Mouse (Mus musculus) cerebellum, postnatal 36 days (tissue): ENCODE results near the gene Il1rapl2.

ENCODE experiments used
- DNase-seq, 2 experiments: peaks; one replicate each; pipeline ENCODE4 v3.0.0; 2021 to 2022; ENCODE audit warnings: mixed read lengths in 2 of 2

The Il1rapl2 gene

DNA sequence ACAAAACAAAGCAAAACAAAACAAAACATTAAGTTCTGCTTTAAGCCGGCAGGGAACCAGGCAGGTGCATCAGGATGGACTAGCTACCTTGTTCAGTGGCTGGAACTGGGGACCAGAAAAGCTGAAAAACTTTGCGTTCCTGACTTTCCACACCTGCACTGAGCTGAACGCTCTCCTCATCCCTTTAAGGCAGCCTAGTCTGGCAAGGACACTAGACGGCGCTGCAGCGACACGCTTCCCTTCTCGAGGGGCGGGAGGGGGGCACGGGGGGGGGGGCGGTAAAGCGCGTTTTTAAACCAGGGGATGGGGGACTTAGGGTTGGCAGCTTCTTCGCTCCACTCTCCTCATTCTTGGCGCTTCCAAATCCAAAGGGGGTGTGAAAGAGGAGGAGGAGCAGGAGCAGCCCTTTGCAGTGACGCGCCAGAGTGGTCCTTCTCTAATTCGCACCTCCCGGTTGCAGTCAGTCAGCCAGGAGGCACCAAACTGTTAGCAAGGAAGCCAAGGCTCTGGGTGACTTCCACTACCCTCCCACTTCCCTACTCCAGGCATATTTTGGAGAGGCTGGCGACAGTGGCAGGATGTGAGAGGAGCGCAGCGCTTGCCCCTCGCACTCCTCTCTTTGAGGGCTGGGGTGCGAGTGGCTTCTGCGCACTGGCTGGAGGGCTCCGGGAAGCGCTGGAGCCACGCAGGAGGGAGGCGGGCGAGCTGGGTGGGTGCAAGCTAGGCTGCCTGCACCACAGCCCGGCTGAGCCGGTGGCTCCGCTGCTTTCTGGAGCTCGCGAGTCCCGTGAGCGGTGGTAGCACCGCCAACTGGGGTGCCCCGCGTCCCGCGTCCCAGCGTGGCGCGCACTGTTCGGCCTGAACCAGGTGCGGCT is at the start of gene Il1rapl2:
Gene Il1rapl2, plus strand, starts transcription at position 288 of the 875 bp plus-strand sequence.
- DNase-seq: peak in 1 of 2 experiments; percentile 11

DNA sequence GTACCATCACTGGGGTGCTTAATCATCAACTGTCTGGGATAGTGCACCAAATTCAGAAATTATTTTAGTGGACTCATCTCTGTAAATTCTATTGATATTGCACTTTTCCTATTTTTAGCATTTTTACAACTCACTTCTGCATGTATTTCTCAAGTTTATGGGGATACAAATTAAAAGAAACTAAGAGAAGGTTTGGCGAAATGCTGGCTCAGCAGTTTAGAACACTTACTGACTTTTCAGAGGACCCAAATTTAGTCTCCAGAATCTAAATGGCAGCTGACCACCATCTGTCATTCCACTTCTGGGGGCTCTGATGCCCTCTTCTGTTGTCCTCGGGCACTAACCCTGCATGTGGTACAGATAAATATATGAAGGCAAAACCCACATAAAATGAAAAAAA is 22.1 kb upstream of the Il1rapl2 start:
- no peak for DNase-seq

DNA sequence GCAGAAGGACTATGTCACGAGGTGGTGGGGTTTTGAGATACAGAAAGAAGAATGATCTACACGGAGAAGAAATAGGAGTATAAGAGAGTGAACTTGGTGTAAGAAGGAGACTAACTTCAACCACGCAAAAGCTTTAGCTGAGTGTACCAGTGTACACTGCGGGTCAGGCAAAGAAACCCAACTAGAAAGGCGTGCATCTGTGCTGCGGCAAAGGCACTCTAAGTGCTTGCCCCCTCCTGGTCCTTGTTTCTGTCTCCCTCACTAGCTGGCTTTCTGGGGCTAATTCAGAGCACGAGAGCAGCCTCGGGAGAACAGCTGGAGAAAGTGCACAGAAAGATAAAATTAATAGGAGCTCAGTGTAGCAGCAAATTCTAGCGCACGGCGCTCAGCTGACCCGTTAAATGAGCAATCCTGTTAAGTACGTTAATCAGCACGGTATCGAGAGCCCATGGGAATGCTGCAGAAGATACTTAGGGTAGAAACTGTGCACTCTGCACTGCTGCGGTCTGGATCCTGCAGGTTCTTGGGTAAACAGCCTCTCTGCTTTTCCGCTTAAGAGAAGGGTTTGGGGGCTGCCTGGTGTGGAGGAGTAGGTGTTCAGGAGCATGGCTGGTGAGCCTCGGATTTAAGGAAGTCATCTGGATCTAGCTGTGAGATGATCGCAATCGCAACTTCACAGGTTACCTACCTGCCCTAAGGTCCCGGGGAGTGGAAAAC is 778 bp upstream of the Il1rapl2 start:
- no peak for DNase-seq

DNA sequence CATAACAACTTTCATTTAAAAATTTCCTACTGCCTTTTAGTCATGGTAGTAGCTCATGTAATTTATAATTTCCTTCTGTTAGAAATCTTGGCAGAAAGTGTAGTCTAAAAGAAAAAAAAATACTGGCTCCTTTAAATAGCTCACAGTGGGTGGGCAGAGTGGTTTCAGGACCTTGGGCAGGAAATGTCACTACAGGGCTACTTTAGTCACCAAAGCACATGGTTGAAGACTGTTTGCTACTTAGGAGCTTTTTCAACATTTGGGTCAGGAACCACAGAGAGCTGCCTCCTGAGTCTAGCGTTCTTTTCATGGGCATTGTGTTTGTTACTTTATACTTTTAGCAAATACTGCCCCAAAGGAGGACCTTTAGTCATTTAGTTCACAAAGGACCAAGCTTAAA is 12.2 kb downstream of the Il1rapl2 start:
- DNase-seq: no peak

DNA sequence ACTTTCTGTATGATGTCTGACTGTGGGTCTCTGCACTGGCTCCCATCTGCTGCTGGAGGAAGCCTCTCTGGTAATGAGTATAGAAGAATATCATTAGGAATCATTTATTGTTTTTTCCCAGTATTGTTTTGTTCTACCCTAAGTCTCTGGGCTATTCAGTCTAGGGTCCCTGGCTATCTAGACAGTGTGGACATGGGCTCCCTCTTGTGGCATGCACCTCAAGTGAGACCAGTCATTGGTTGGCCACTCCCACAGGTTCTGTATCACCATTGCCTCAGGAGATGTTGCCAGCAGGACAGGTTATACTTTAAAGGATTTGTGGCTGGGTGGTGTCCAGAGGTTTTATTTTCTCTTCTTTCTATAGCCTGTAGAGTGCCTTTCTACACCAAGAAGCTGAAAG is 50.3 kb downstream of the Il1rapl2 start:
- peak in 1 of 2 experiments; percentile 1 for DNase-seq

DNA sequence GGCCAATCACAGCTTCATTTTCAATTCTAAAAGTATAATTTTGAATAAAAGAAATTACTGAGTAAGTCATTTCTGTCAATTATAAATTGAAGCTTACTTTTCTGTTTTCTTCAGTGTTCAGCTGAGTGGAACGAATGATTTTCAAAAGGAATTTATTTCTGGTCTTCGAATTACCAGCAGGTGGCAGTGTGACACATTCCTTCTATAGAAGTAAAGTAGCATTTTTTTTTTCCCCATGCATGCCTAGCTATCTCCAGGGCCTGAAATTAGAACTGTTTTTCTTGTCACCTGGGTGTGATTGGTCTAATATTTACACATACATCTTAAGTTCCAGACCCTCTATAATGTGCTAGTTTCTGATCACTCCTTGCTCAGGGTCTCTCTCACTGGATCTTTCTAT is 96.6 kb downstream of the Il1rapl2 start:
- peak in 1 of 2 experiments; percentile 2 for DNase-seq

DNA sequence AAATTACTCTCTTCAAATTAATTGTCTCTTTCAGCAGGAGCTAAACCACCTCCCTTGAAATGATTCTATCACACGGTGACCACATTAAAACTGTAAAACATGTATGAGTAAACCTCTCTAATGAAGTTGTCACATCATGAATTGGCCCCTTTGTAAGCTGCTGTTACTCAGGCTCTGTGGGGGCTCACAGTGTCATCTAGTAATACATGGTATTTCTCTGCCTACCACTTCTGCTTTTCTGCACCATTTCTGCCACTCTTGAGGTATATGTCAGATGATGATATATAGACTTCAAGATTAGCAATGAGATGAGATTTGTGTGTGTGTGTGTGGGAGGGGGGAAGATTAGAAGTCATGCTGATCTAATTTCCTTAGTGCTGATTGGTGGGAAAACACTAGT is 117.6 kb downstream of the Il1rapl2 start:
- no peak for DNase-seq

DNA sequence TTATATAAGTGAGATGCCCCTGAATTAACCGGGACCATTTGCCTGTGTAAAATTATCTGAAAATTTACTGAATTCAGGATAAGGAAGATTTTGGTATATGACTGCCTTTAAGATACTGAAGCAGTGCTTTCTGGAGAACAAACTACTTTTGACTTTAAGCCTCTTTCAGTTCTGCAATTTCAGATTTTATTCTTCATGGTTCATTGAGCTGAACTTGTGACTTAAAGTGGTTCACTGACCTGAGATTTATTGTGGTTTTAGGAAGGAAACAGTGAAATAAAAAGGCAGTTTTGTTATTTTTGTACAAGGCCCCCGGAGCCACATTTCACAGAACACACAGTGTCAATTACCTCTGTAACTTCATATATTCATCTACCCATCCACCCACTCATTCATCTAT is 129.6 kb downstream of the Il1rapl2 start:
- no peak for DNase-seq

DNA sequence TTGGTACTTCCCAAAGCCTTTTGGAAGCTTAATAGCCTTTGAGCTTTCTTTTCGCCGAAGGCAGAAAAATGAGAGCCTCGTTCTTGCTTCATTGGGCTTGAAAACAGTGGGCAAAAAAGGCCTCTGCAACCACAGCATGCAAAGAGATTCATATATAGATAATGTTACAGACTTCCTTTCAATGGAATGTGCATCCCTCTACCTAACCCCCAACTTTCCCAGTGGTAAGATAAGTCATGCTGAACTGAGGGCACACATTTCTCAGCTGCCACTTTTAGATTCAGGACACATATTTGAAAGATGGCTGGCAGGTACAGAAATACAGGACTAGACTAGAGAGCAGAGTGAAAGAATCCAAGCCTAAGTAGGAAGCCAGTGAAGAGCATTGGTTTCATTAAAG is 185.1 kb downstream of the Il1rapl2 start:
- DNase-seq: no peak

DNA sequence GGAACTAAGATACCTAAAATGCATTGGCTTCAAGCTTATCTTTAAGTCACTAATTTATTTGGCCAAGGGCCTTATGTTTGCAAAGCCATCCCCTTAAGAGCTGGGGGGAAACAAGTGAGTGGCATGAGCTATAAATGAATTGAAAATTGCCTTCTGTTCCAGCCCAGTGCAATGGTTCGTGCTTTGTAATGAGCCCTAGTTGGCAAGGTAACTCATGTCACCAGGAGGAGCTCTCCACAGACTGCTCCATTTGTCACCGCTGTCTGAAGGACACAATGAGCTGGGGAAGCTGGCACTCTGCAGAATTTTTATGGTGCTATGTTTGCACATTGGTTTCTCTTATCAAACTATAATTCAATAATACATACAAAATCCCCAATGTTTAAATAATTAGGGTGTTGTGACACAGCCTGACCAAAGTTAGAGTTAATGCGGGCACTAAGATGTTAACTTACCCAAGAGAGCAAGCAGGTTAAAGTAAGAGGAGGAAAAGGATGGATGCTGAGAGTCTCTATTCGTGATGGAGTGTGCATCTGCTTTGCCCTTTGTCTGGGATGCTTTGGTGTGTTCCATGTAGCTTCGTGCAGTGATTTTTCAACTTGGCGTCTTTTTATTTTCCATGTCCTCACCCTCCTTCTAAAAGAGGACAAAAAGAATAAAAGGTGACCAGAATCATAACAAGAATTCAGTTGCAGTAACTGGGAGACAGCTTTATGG is 235.2 kb downstream of the Il1rapl2 start:
- no peak for DNase-seq

DNA sequence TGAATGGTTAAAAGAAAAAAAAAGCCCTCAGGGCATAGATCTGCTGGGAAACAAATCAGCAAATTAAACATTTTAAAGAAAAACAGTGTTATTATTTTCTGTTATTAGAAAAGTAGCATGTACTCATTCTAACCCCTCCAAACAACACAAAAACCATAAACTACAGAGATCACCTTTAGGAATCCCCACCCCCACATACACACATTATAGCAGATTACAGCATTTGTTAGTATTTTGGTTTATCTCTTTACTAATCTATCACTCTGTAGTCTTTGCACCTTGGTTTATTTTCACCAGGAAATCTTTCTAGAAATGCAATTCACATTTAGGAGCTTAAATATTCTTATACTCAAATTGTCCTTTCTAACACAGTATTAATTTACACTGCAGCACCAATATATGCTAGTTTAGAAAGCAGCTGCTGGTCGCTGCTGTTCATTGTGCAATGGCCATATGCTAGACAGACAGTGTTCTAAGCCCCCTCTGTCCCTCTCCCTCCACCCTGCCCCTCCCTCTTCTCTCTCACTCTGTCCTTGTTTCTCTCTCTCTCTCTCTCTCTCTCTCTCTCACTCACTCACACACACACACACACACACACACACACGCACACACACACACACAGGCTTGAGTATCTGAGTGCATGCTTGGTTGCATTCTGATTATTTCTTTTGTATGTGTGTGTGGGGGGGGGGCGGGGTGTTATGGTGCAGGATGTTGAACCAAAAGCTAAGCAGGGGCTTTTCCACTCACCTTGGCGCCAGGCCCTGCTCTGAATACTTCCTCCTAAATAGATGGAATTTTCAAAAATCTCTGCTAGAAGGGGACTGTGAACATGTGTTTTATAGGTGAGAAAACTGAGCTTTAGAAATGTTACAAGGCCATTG is 236.1 kb downstream of the Il1rapl2 start:
- no peak for DNase-seq

DNA sequence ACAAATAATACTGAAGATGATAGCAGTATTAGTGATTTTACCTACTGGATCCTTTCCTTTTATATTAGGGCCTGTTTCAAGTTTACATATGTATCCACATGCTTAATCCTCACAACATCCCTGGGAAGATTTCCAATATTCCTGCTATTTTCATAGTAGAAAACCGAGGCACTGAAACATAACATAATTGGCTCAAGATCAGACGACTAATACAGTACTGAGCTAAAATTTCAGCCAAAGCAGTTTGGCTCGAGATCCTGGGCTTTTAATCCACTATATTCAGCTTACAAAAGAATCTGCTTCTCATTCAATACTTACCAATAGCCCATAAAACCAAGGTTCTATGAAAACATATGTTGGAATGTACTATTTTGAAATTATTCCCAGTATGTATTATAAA is 239.1 kb downstream of the Il1rapl2 start:
- DNase-seq: no peak

DNA sequence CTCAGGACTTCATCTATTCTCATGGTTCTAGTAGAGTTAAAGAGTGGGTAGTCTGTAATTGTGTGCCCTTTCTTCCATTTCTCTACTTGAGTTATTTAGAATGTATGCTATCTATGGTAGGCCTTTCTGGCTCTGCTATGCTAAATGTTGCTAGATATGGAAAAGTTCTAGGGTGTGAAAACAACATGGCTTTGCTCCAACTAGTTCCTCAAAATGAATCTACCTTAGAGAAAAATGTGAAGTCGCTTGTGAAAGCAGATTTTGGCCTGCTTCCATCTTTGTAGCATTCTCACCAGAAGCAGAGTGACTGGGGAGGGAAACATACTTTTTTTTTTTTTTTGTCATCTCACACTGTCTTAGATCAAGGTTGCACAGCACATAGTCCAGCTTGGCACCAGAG is 241.7 kb downstream of the Il1rapl2 start:
- no peak for DNase-seq

DNA sequence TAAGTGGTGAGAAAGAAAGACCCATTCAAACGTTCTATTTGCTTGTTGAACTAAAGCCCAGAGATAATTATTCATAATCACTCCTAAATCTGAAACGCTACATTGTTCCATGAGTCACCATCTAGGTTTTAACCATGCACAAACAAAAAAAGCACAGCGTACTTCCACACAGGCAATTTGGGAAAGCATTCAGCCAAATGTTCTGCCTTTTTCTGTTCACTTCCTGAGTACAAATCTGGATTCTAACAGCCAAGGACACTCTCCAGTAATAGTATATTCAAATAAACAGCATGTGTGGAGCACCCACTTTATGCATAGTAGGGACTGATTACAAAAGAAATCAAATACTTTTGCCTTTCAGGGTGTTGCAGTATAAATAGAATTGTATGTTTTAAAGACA is 278.5 kb downstream of the Il1rapl2 start:
- DNase-seq: no peak

DNA sequence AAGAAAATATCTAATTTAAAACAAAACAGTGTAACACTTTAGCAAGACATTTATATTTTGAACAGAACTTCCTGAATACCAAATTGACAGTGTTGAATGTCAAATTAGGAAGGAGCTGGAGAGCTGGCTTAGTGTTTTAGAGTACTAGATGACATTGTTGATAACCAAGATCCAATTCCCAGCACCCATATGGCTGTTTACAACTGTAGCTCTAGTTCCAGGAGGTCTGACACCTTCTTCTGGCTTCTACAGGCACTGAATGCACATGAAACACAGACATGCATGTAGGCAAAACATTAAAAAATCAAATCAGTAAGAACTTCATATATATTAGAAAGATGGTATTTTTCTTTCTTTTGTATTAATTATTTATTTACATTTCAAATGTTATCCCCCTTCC is 353.1 kb downstream of the Il1rapl2 start:
- DNase-seq: no peak

DNA sequence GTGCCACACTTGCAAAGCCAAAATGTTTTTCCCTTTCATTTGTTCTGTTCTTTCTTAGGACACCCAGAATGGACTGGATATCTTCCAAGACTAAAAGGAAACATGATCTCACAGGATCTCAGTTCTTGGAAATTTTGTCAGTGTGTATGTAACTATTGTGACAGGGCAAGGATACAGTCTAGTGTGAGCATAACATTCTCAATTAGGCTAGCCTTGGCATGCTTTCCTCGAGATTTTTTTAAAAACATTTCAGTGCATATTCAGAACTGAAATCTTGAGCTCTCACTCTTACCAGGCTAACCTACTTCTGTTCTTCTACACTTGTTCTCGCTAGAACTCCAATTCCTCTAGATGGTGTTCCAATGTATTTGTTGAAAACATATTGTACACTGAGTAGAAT is 356.4 kb downstream of the Il1rapl2 start:
- DNase-seq: no peak

DNA sequence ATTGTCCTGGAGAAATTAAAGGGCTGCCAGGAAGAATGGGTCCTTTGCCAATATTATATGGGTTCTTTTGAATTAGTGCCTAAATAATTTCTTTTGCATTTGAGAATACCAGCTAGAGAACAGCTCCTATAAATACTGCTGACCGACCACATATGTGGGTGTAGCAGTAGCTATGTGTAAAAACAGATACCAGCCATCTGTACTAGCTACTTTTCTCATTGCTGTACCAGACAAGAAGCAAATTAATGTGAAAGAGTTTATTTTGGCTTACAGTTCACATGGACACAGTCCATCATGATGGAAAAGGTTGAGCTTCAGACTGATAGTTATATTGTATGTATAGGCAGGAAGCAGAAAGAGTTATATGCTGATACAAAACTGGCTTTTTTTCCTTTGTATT is 377.3 kb downstream of the Il1rapl2 start:
- DNase-seq: no peak

DNA sequence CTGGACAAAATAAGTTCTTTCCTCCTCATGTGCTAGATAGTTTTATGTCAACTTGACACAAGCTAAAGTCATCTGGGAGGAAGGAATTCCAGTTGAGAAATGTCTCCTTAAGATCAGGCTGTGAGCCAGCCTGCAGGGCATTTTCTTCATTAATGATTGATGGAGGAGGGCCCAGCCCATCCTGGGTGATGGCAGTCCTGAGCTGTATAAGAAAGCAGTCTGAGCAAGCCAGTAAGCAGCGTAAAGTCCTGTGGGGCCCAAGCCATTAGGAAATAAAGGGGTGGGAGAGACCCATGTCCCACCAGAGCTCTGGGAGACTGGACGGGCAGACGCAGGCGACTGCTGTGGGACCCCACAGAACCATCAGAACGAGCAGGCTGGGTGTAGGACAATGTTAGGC is 400.9 kb downstream of the Il1rapl2 start:
- no peak for DNase-seq

DNA sequence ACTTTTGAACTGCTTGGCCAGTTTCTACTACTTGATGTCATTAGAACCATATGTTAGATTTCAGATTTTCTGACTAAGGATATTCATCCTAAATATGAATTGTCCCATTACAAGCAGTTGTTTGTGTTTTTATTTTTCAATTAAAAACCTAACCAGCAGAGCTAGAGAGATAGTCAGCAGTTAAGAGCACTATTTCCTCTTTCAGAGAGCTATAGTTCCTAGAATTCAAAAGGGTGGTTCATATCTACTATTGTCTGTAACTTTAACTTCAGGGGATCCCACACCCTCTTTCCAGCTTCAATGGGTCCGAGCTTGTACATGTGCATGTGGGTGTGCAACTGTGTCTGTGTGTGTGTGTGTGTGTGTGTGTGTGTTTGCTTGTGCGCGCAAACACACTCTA is 472.7 kb downstream of the Il1rapl2 start:
- no peak for DNase-seq

DNA sequence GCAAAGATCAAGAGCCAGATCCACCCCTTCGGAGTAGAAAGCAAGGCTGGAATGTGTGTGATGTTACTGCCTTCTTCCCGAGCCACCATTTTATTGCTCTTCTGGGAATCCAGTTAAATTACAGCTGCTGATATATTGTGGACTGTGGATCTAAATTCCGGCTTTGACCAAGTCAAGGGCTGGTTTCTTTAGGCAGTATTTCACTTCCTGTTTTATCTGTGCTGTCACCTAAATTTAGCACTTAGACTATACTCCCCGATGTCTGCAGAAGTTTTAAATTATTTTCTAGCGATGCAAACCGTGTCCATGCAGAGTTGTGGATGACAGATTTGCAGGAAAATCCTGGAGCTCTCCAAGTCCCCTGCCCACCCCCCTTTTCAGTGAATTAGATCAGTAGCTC is 533.5 kb downstream of the Il1rapl2 start:
- DNase-seq: no peak

DNA sequence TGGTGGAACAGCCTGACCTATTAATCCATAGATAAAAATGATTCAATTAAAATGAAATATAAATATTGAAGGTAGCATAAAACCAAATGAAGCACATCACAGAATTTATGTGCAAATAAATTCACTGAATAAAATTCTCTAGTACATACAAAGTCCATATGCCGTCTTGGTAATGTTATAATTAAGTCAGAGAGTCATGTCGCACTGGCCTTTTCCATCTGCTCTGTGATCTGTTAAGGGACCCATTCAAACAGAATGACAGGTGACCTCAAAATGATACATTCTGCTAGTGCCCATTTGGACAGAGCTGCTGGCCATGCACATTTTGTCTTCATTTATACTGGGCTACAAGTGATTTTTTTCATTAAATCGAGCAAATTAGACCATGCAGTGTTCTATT is 534.3 kb downstream of the Il1rapl2 start:
- no peak for DNase-seq

DNA sequence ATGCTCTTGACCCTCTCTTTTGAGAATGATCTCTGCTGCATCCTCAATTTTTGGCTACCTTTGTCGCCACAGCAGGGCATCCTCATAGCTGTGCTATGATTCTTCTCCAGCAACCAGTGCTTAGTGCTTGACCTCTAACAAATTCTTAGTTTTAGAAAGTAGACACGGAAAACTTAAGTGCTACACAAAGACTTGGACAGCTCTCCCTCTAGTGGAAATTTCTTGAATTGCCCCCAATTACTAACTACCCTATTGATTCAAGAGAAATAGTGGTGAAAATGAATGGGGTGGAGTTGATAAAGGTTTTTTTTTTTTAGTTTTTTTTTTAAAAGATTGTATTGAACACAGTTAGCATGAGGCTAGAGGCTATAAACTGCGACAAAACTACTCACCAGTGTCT is 599.7 kb downstream of the Il1rapl2 start:
- no peak for DNase-seq

DNA sequence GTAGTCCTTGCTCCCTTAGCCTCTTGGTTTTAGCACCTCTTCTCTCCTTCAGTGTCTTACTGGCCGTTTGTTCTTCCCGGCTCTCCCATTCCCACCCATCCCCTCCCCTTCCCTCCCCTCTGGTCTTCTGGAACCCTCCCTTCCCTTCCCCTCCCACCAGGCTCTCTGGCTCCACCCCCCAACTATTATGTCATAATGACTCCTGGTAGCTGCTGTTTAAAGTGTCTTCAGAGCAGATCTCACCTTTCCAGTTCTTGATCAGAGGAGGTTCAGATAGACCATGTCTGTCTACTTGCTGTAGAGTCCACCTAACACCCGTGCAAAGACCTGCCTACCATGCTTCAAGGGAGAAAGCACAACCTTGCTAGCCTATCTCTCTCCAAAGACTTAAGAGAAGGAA is 639.1 kb downstream of the Il1rapl2 start, which contains the start of gene Tex13a:
Gene Tex13a, minus strand, starts transcription at position 101 of the 400 bp plus-strand sequence.
- DNase-seq: no peak
